Mouse (Mus musculus): Measurements from ENCODE around the gene Tc2n.
A peak's percentile ranks its signal among the peaks of the same experiment; 100 is the strongest.

Gene Tc2n

GRCm38 (mm10) chr12:101718054-101718754 is at the start of gene Tc2n:
Gene Tc2n, minus strand, starts transcription at chr12:101718523.
- DNase-seq (ENCODE audit: low read depth), result no peak

DNA sequence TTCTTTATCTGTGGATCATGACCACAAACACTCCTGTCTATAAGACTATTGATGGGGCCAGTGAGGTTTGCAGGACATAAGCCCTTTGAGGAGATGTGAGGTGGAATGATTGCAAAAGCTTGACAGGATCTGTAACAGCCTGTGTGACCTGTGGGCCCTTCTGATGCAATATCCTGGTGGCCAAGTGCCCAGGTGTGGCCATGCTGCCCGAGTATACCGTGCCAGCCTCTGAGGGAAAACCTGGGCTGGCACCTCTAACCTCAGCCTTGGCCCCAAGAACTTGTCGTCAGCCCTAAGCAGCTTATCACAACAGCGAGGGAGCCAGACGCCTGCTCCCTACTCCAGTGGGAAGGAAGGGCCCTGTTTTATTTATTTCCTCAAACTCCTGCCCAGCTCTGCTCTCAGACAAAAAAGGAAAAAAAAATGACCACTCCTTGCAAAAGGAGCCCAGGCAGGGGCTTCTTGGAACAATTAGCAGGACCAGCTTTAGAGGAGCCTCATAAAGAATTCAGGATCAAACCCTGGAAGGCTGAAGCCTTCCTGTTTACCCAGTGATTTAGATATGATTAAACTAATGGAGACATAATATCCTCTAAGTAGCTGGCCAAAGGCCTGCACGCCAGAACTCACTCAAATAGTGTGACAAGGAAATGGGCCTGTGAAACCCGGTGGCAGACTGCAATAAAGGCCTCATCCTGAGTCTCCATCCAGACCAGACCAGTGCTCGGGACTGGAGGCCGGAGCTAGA is 49.2 kb upstream of the Tc2n start:
- DNase-seq (ENCODE audit: low read depth), result no peak

- DNase-seq (ENCODE audit: low read depth), result no peak
These were observed 48.0 kb upstream of the Tc2n start for GRCm38 (mm10) chr12:101766228-101766852.

GRCm38 (mm10) chr12:101764870-101765269 is 46.5 kb upstream of the Tc2n start:
- DNase-seq (ENCODE audit: low read depth), result no peak

GRCm38 (mm10) chr12:101763065-101763464 is 44.7 kb upstream of the Tc2n start:
- DNase-seq (ENCODE audit: low read depth), result peak; percentile 57

GRCm38 (mm10) chr12:101762054-101762453 is 43.7 kb upstream of the Tc2n start:
- DNase-seq (ENCODE audit: low read depth), result peak; percentile 59

- DNase-seq (ENCODE audit: low read depth), result no peak
These were observed 41.2 kb upstream of the Tc2n start for GRCm38 (mm10) chr12:101759440-101760045.

DNA sequence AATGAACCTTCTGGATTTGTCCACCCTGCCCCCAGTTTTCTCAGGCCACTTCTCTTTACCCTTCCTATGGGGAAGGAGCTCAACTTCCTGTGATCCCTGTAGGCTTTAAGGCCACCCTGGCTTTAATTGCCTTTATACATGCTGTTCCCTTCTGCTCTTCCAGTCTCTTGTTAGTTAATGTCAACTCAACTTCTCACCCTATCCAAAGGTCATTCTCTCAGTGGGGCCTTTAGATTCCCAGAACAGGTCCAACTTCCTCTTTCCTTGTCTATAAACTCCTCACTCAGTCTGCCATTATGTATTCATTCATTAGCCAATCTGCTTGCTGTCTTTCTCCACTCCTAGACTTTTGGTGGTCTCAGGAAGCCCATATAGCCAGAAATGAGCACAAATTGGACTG is 40.4 kb upstream of the Tc2n start:
- no peak for DNase-seq (ENCODE audit: low read depth)

DNA sequence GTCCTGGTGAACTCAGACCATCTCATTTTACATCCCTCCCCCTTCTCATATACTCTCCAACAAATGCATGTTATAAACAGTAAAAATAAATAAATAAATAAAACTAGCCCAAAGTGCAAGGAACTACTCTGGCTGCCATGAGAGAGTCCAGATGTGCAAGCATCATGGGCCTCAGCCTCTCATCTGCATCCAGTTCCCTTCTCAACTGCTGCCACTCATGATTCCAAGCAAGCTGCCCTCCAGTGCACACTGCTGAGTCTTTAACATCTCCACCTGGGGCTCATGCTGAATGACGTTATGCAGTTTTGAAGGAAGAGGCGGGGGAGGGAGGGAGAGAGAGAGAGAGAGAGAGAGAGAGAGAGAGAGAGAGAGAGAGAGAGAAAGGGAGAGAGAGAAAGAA is 24.1 kb upstream of the Tc2n start:
- DNase-seq (ENCODE audit: low read depth), result no peak

DNA sequence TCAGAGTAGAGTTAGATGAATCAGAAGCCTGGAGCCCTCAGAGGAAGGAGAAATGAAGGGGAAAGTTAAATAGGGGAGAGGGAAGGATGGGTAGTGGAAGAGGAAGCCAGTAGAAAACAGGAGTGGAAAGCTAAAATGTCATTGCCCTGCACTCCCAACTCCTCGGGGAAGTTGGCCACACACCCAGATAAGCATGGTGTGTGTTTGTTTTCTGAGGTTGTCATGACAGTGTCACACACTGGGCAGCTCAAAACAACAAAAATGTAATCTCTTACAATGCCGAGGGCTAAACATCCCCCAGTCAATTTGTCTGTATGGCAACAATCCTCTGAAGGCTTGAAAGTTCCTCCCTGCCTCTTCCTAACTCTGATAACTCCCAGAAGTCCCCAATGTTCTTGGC is 22.2 kb upstream of the Tc2n start:
- no peak for DNase-seq (ENCODE audit: low read depth)

DNA sequence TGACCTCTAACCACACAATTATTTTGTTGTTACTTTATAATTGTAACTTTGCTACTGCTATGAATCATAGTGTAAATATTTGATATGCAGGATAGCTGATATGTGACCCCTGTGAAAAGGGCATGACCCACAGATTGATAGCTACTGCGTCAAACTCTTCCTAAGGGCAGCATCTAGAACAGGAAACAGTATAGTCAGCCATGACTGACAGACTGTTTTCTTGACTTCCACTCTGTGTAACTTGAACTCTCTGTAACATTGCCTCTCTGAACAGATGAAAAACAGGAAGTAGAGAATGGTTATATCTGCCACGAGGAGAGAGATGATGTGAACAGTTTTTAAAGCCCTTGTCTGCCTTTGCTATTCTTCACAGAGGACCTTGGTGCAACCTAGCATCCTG is 21.7 kb upstream of the Tc2n start:
- no peak for DNase-seq (ENCODE audit: low read depth)

- DNase-seq (ENCODE audit: low read depth), result no peak
These were observed 430 bp upstream of the Tc2n start for GRCm38 (mm10) chr12:101718755-101719150.

DNA sequence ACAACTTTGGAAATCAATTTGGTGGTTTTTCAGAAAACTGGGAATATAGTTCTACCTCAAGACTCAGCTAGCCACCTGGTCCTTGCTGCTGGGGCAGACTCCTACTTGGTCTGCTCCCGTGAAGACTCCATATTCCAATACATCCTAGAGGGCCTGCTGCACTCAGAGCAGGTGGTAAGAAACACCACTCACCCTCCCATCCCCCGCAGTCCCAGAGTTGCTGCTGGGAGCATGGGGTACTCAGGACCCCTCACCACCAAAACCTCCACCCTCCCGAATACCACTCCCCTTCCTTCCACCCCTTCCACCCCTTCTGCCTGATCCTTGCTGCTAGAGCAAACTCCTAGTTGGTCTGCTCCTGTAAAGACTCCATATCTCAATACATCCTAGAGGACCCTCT is 19.1 kb downstream of the Tc2n start:
- no peak for DNase-seq (ENCODE audit: low read depth)

DNA sequence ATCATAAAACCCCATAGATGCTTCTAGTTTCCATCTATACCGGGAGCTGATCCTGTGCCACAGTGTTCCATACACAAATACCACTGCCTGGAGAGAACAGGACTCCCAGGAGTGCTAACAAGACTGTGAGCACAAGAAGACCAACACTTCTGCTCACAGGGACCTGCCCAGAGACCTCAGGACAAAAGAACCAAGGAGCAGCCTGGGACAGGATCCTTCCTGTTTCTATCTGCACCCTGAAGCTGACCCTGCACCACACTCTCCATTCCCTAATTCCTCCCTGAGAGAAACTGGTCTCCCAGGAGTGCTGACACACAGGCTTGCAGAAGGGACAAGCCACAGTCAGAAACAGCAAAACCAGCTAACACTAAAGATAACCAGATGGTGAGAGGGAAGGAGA is 21.8 kb downstream of the Tc2n start:
- DNase-seq (ENCODE audit: low read depth), result no peak

DNA sequence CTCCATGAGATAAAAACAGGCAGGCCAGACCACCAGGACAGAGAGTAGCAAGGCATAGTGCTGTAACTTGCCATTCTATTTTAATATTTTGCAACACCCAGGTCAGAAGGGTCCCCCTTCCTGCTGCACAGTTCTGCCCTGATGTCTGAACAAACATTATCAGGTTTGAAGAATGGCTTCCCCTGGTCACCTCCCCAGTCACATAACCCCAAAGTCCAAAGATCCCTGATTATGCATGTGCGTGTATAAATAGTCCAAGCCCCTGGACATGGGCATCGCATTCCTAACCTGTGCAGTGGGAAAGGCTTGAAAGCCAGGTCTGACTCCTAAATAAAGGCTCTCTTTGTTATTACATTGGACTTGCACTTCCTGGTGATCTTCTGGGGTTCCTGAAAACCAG is 37.8 kb downstream of the Tc2n start:
- no peak for DNase-seq (ENCODE audit: low read depth)

DNA sequence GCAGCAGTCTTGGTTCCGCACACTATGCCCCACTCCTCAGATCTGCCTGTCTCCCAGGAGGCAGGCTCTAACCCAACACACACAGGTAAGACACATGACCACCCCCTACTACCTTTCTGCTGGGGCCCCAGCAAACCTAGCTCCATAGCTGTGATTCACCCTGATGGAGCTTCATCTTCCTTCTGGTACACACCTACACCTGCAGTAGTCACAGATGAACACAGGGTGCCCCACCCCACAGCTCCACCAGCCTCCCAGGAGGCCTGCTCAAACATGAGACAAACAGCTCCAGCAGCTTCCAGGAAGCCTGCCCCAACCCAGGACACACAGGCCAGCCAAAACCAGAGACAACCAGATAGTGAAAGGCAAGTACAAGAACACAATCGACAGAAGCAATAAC is 50.8 kb downstream of the Tc2n start:
- DNase-seq (ENCODE audit: low read depth), result no peak

DNA sequence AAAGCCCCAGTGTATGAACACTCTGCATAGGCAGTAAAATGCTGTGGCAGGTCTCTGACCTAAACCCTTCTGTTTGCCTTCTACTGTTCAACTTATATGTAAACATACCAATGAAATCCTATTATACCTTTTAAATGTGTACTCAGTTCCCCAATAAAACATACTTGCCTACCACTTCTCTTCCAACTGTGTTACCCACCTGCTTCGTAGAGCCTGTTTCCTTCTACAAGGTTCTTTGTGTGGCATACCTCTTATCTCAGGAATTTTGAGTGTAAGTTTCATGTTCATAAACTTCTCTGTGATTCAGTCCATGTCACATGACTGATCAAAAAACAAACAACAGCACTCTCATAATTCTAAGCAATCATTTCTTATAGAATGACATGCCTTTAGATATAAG is 85.2 kb downstream of the Tc2n start:
- DNase-seq (ENCODE audit: low read depth), result no peak

DNA sequence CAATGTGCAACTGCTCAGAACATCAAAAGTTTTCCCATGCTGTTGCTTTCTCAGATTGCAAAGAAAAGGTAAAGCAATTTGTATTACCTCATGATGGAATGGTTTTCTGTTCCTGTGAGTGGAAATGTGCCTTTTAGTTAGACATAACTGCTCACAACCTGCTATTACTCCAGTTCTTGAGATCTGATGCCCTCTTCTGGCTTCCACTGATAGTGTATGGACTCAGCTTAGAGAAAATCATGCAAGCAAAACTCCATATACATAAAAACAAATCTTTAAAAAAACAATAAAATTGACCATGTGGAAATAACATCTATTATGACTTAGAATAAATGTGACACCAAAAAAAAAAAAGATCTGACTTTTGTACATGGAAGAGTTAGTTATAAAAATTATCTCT is 111.7 kb downstream of the Tc2n start:
- DNase-seq (ENCODE audit: low read depth), result peak; percentile 28

Data from NIH3T3 (cell line).